Mouse (Mus musculus) T-helper 2 cell (primary cell): Measurements from ENCODE around the gene Olfr135.

Experiments
- in situ Hi-C: fragments of 300-600 bp; cut with MboI, MseI; formaldehyde crosslinking; loops from one replicate; pipeline ENCODE4 v1.15.1; 2025; ENCODE audit warnings: high pct_unique_total_duplicates

Olfr135 gene

DNA sequence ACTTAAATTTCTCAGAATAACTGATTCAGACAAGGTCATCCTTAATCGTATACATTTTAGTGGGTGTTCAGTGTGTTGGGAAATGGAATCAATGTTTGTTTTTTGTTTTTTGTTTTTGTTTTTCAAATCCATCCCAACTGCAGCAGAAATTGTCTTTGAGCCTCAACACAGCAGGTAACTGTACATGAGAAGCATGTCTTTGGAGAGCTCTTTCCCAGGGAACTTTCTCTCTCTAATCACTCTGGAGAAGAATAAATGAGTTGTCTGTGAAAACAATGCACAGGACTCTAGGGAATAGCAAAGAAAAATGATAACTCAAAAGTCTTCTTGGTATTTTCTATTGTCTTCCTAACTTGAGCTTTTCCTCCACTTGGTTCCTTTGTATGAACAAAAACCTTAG lies at the start of gene Olfr135:
Olfr135 (plus strand) TSS at position 301 of the 400 bp plus-strand sequence.
- in situ Hi-C loops, result no loop called here

DNA sequence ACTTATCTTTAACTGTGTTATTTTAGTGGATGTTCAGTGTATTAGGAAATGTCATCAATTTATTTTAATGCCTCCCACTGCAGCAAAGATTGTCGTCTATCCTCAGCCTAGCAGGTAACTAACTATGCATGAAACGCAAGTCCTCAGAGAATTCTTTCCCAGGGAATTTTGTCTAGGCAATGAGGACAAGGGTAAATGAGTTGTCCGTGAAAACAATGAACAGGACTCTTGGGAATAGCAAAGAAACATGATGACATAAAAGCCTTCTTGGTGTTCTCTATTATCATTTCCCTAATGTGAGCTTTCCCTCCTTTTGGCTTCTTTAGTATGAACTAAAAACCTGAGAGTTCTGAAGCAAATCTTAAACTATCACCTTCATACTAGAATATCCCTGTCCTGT lies 33.0 kb upstream of the Olfr135 start, which contains the start of gene Olfr134:
Olfr134 (plus strand) TSS at position 301 of the 400 bp plus-strand sequence.
- in situ Hi-C loops, result no loop called here
